Mouse (Mus musculus): ENCODE measurements around the gene Gm36245. TPM values are rescaled to one million over a fixed set of nuclear protein-coding genes. Genes with fewer than 3 reads are reported as not detected.
"Not testable (repeated sequence)": the region's sequence is repeated elsewhere in the genome, so short reads cannot be mapped to it uniquely, and the experiment has no call there.

The Gm36245 gene
- polyA plus RNA-seq, 1 experiment from 2014 or later, result not detected

DNA sequence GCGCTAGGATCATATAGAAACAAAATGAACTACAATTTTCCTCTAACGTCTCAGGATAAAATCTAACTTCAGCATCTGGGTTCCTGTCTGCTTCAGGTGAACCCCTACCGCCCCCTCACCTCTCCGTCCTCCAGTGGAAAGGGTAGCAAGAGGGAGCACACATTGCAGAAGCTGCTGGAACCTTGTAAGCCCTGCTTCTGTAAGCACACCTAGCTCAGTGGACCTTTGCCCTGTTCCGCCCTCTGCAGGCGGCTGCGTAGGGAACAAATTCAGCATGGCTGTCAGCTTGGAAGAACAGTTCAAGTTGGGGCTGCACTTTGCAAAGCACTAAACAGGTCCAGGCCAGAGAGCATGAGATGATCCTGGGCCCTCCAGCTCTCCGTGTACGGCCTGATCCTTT is 29.6 kb downstream of the Gm36245 start:
- H3K27ac ChIP-seq; H3K4me3 ChIP-seq (replicated peaks; ENCODE audit: low read depth, low read length); ATAC-seq (replicated peaks; ENCODE audit: low FRiP score, low read depth); DNase-seq (ENCODE audit: low spot score); H3K4me2 ChIP-seq (ENCODE audit: low read length); H3K9me3 ChIP-seq (replicated peaks; ENCODE audit: low read length); H3K4me1 ChIP-seq (replicated peaks; ENCODE audit: insufficient read depth, low read length); H3K9ac ChIP-seq (ENCODE audit: low read depth, low read length); H3K27me3 ChIP-seq (ENCODE audit: insufficient read depth, low read length); H3K36me3 ChIP-seq (ENCODE audit: insufficient read depth, low read length): not testable (repeated sequence)
- 58% methylated on average over 9 of the region's 9 CpGs for WGBS
- peak; percentile 44; the same call in 1 of the 2 replicates for TF ChIP-seq CTCF (IDR thresholded peaks at IDR 0.05; ENCODE audit: low read depth)

DNA sequence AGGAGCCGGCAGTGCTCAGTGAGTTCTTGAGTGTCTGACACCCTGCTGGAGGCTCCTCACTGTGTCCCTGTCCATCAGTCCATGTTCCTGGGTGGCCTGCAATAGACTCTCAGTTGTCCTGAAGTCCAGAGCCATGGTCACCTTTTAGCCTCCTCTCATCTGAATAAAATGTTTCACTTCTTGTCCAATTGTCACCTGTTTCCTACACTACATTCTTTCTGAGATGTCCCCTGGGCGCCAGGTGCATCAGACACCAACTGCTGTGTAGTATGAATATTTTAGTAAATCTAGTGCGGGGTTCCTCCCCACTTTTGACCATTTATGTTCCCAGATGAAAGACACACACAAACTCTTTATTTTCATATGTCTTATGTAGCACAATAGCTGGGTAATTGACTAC is 30.8 kb downstream of the Gm36245 start:
- not testable (repeated sequence) for ATAC-seq (replicated peaks; ENCODE audit: low FRiP score, low read depth); H3K36me3 ChIP-seq (ENCODE audit: insufficient read depth, low read length); H3K9ac ChIP-seq (ENCODE audit: low read depth, low read length); H3K27me3 ChIP-seq (ENCODE audit: insufficient read depth, low read length); H3K4me1 ChIP-seq (replicated peaks; ENCODE audit: insufficient read depth, low read length); H3K9me3 ChIP-seq (replicated peaks; ENCODE audit: low read length); H3K27ac ChIP-seq; DNase-seq (ENCODE audit: low spot score); H3K4me3 ChIP-seq (replicated peaks; ENCODE audit: low read depth, low read length); H3K4me2 ChIP-seq (ENCODE audit: low read length)
- WGBS, result 80% methylated on average over 3 of the region's 3 CpGs

DNA sequence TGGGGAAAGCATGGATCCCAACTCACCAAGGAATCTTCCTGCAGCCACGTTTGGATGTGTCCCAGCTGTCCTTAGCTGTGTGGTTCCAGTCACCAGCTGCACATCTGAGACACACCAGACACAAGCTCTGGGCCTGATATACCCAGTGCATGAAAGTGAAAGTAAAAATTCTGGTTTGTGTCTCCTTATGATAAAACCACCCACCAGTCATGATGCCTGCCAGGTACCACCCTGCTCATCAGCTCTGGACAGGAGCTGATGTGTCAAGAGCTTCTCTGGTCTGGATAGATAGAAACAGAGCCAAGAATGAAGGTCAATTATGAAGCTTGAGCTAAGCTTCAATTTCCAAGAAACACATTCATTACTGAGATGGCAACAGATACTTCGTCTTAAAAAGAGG is 44.1 kb downstream of the Gm36245 start, which contains the start of gene Apol11b:
Apol11b (minus strand) TSS at position 111 of the 400 bp plus-strand sequence.
- H3K27ac ChIP-seq; H3K36me3 ChIP-seq (ENCODE audit: insufficient read depth, low read length); H3K4me1 ChIP-seq (replicated peaks; ENCODE audit: insufficient read depth, low read length); H3K4me2 ChIP-seq (ENCODE audit: low read length); ATAC-seq (replicated peaks; ENCODE audit: low FRiP score, low read depth); H3K9me3 ChIP-seq (replicated peaks; ENCODE audit: low read length); H3K4me3 ChIP-seq (replicated peaks; ENCODE audit: low read depth, low read length); H3K27me3 ChIP-seq (ENCODE audit: insufficient read depth, low read length); H3K9ac ChIP-seq (ENCODE audit: low read depth, low read length); DNase-seq (ENCODE audit: low spot score): not testable (repeated sequence)
- 64% methylated on average over 2 of the region's 2 CpGs for WGBS

DNA sequence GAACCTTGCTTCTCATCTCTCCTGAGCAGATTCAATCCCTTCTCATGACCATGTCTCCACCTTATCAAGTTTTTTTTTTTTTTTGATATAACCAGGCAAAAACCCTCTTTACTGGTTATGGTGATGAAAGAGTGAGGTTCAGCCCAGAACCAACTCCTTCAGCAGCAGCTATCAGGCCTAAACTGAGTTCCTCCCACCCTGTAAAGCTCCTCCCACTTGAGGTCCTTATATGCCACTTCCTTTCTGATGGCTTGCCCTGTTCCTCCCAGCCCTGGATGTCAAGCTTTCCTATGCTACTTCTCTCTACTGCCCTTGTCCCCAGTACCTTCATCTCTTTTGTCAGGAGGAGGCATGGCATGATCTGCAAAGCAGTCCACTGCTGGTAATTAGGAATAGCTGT is 52.1 kb downstream of the Gm36245 start:
- not testable (repeated sequence) for H3K4me2 ChIP-seq (ENCODE audit: low read length); DNase-seq (ENCODE audit: low spot score); H3K4me1 ChIP-seq (replicated peaks; ENCODE audit: insufficient read depth, low read length); H3K27me3 ChIP-seq (ENCODE audit: insufficient read depth, low read length); H3K9me3 ChIP-seq (replicated peaks; ENCODE audit: low read length); H3K4me3 ChIP-seq (replicated peaks; ENCODE audit: low read depth, low read length); H3K9ac ChIP-seq (ENCODE audit: low read depth, low read length); H3K27ac ChIP-seq; H3K36me3 ChIP-seq (ENCODE audit: insufficient read depth, low read length); ATAC-seq (replicated peaks; ENCODE audit: low FRiP score, low read depth)

Other genes starting within 250 kb of the Gm36245 start
- gene Apol7a, start 200.1 kb upstream of the Gm36245 start, polyA plus RNA-seq (2015; fragmentation: Nextera tagmentation; extraction: Ambion mirVana), result 0.09 and 0.13 TPM in 2 replicates
- gene Apol9a, start 188.1 kb upstream of the Gm36245 start, polyA plus RNA-seq (2015; fragmentation: Nextera tagmentation; extraction: Ambion mirVana), result 0.33 TPM in 1 of 2 replicates, not detected in the other
- not detected in 2 replicates for gene Apol7b, start 151.8 kb upstream of the Gm36245 start, polyA plus RNA-seq (2015; fragmentation: Nextera tagmentation; extraction: Ambion mirVana)
- 0.11 TPM in 1 of 2 replicates, not detected in the other for gene Apol10a, start 122.2 kb upstream of the Gm36245 start, polyA plus RNA-seq (2015; fragmentation: Nextera tagmentation; extraction: Ambion mirVana)
- gene Apol11a, start 91.0 kb upstream of the Gm36245 start, polyA plus RNA-seq (2015; fragmentation: Nextera tagmentation; extraction: Ambion mirVana), result not detected in 2 replicates
- gene Apol7c, start 65.9 kb upstream of the Gm36245 start, polyA plus RNA-seq (2015; fragmentation: Nextera tagmentation; extraction: Ambion mirVana), result not detected in 2 replicates
- gene 1700025B11Rik, start 37.4 kb upstream of the Gm36245 start, polyA plus RNA-seq (2015; fragmentation: Nextera tagmentation; extraction: Ambion mirVana), result not detected in 2 replicates
- 0.12 and 0.24 TPM in 2 replicates for gene Apol10b, start 3.1 kb upstream of the Gm36245 start, polyA plus RNA-seq (2015; fragmentation: Nextera tagmentation; extraction: Ambion mirVana)
- not detected in 2 replicates for gene Apol11b, start 44.0 kb downstream of the Gm36245 start, polyA plus RNA-seq (2015; fragmentation: Nextera tagmentation; extraction: Ambion mirVana)
- gene Apol7e, start 99.6 kb downstream of the Gm36245 start, polyA plus RNA-seq (2015; fragmentation: Nextera tagmentation; extraction: Ambion mirVana), result not detected in 2 replicates
- gene Apol9b, start 129.8 kb downstream of the Gm36245 start, polyA plus RNA-seq (2015; fragmentation: Nextera tagmentation; extraction: Ambion mirVana), result 0.14 and 0.15 TPM in 2 replicates
- gene Apol8, start 157.7 kb downstream of the Gm36245 start, polyA plus RNA-seq (2015; fragmentation: Nextera tagmentation; extraction: Ambion mirVana), result not detected in 2 replicates
- gene Myh9, start 242.9 kb downstream of the Gm36245 start, polyA plus RNA-seq (2015; fragmentation: Nextera tagmentation; extraction: Ambion mirVana), result 52.9 and 57.2 TPM in 2 replicates

Data from kidney, postnatal 0 days (tissue).